23 mouse cellular contexts compared by ENCODE assay signal in the genomic region with DNA sequence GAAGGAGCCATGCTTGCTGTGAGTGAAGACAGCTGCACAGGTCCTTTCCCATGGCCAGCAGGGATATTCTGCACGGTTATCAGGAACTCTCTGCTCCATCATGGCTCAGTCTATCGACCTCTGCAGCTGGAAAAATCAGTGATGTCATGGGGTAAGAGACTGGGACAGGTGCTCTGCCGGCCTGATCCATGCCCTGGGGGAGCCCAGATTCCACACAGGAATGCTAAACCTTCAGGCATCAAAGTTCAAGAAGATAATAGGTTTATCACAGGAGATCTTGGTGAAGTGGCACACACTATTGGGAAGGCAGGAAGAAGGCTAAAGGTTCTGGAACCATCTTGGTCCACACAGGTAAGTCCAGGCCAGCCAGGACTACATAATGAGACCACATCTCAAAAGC.
"Had no signal": no experiment of that assay in that cellular context is flagged by ENCODE, and none has a peak within 500 bp of the region (broad histone marks: within the 10 kb centered on the region; RNA-seq: fewer than 3 reads in every experiment).

No protein-coding gene starts in this region.

- ATAC-seq: hindbrain, postnatal 0 days had no signal

- H3K4me3 ChIP-seq: heart, adult 2 months; heart, embryonic 13.5 days; heart, embryonic 15.5 days; hindbrain, embryonic 13.5 days; hindbrain, embryonic 15.5 days; kidney, embryonic 15.5 days; limb, embryonic 12.5 days had no signal

- H3K36me3 ChIP-seq: heart, embryonic 13.5 days; heart, embryonic 15.5 days; hindbrain, embryonic 13.5 days; hindbrain, embryonic 15.5 days; kidney, embryonic 15.5 days; limb, embryonic 12.5 days had no signal

- H3K27ac ChIP-seq: heart, adult 2 months; heart, embryonic 13.5 days; heart, embryonic 15.5 days; hindbrain, embryonic 13.5 days; hindbrain, embryonic 15.5 days; hindbrain, postnatal 0 days; kidney, embryonic 15.5 days; kidney, postnatal 0 days; limb, embryonic 12.5 days had no signal

- H3K27me3 ChIP-seq: heart, embryonic 13.5 days; heart, embryonic 15.5 days; hindbrain, embryonic 13.5 days; hindbrain, embryonic 15.5 days; kidney, embryonic 15.5 days; limb, embryonic 12.5 days had no signal

- DNase-seq: gastrocnemius, postnatal 14 days; gastrocnemius, postnatal 36 days; heart, adult 11 months; heart, adult 2 months; heart, postnatal 14 days; heart, postnatal 36 days; kidney, adult 11 months; kidney, adult 2 months; kidney, adult 9 months; kidney, postnatal 14 days; kidney, postnatal 36 days; layer of hippocampus, adult 9-11 months; layer of hippocampus, postnatal 36 days; left cerebral cortex, postnatal 4 days; liver had no signal

- H3K9ac ChIP-seq: heart, embryonic 13.5 days; heart, embryonic 15.5 days; hindbrain, embryonic 13.5 days; hindbrain, embryonic 15.5 days; kidney, embryonic 15.5 days; limb, embryonic 12.5 days had no signal

- H3K9me3 ChIP-seq: heart, embryonic 13.5 days; heart, embryonic 15.5 days; hindbrain, embryonic 13.5 days; hindbrain, embryonic 15.5 days; kidney, embryonic 15.5 days; limb, embryonic 12.5 days had no signal

- H3K4me1 ChIP-seq: heart, embryonic 15.5 days; hindbrain, embryonic 13.5 days; hindbrain, embryonic 15.5 days; limb, embryonic 12.5 days had no signal
